Mouse (Mus musculus): ENCODE measurements around the gene Psmc5.

Gene Psmc5

DNA sequence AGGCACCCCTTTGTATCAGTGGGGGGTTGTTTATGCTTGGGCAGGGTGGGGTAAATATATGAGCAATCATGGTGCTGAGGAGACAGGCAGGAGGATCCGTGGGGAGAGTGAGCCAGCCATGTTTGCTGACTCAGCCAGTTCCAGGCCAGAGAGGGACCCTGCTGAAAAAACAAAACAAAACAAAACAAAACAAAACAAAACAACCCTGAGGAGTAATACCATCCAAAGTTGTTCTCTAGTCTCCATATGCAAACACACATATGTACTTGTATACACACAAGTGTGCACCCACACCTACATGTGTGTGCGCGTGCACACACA lies 50.1 kb downstream of the Psmc5 start:
- in situ Hi-C loops (cut with MseI, MboI), result no loop called here

GRCm38 (mm10) chr11:106306758-106307157 lies 50.8 kb downstream of the Psmc5 start:
- in situ Hi-C loops (cut with MseI, MboI), result no loop called here

DNA sequence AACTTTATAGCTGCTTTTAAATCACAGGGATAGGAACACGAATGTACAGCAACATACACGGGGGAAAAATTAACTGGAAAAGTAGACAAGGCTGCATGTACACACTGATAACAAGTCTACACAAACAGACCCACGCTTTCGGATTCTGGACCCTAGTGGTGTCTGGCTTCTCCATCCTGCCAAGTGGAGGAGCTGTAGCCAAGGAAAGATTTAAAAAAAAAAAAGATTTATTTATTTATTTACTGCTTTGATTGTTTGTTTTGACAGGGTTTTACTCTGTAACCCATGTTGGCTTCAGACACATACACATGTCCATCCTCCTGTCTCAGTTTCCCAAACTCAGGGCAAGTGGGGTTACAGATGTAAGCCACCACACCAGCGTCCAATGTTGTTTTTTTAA lies 51.5 kb downstream of the Psmc5 start:
- in situ Hi-C loops (cut with MseI, MboI), result no loop called here

DNA sequence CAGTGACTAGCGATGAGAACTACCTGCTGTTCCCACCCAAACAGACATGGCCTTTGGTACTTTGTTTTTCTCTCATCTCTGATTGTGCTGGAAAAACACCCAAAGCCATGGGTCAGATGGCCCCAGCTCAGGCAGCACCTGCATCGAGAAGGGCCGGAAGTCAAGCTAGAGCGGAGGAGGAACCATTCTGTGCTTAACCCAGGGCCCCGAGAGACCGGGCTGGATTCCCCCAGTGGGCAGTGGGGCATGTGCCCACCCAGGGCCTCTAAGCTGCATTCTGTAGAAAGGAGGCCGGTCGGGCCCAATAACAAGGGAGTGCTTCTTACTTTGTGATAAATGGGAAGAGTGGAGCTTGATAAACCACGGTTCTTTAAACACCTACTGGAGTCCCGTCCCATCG lies 52.2 kb downstream of the Psmc5 start:
- in situ Hi-C loops (cut with MseI, MboI), result no loop called here

DNA sequence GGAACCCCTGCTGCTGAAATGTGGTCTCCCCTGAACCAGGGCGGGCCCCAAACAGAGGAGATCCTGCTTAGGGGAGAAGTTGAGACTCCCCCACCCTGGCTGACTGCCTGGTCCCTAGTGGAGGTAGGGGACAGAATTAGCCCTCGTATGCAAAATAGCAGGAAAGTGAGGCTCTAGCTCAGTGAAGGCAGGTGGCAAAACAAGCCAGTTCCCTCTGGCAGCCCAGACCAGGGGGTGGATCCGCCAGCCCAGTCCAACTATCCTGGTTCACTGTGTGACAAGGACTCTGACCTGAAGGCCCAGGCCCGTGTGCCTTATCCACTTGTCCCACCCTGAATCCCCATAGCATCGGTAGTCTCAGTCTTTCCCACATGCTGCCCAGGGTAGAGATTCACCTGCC lies 54.2 kb downstream of the Psmc5 start:
- in situ Hi-C loops (cut with MseI, MboI), result no loop called here
